Mouse (Mus musculus) E14TG2a.4 (cell line): ENCODE measurements at regions not wholly inside any gene's neighbourhood (a gene's known extent, or its start where the extent isn't known, plus 50 kb on each side); places are given as distances from the start of the nearest gene placed in this dataset.

ENCODE experiments used
- H3K27me3 ChIP-seq: 2 replicates; pipeline ENCODE4 v1.6.1; 2014; ENCODE audit warnings: low read length, control low read depth; ENCODE audit not compliant: insufficient read depth
- H3K36me3 ChIP-seq: 2 replicates; pipeline ENCODE4 v1.6.1; 2014; ENCODE audit warnings: low read length, control low read depth; ENCODE audit not compliant: insufficient read depth
- H3K4me1 ChIP-seq: replicated peaks from 2 replicates; pipeline ENCODE4 v1.6.1; 2014; ENCODE audit warnings: low read depth, low read length, control low read depth
- H3K4me3 ChIP-seq: replicated peaks from 2 replicates; pipeline ENCODE4 v1.5.1; 2014; ENCODE audit warnings: mild to moderate bottlenecking, low read length
- H3K9me3 ChIP-seq: 2 replicates; pipeline ENCODE4 v1.6.1; 2014; ENCODE audit warnings: low read length, control low read depth
- CTCF ChIP-seq: conservative IDR thresholded peaks from 2 replicates; pipeline ENCODE4 v1.5.1; 2014; ENCODE audit warnings: low read length
- NANOG ChIP-seq: IDR thresholded peaks from 2 replicates; pipeline ENCODE4 v1.6.1; 2014; ENCODE audit warnings: borderline replicate concordance, low read length, mixed read lengths
- POU5F1 ChIP-seq: IDR thresholded peaks from 2 replicates; pipeline ENCODE4 v1.6.1; 2014; ENCODE audit warnings: low read length, borderline replicate concordance

DNA sequence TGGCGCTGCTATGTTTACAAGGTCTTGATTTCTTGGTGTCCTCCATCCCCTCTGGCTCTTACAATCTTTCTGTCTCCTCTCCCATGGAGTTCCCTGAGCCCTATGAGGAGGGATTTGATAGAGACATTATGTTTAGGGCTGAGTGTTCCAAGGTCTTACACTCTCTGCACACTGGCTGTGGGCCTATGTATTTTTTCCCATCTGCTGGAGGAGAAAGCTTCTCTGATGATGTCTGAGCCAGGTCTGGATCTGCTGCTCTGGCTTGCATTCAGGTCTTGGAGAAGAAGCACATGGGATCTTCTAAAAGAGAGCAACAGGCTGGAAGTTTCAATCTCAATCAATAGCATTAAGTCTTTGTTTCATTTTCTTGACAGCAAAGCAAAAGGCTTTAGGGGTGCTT, 445.1 kb downstream of the Efna5 start:
- no peaks in the 10 kb centered on the region for H3K9me3 ChIP-seq
- no peaks in the 10 kb centered on the region for H3K4me1 ChIP-seq
- H3K36me3 ChIP-seq, result no peaks in the 10 kb centered on the region
- no peak for TF ChIP-seq NANOG
- no peak for TF ChIP-seq POU5F1
- no peak for TF ChIP-seq CTCF
- no peak overlapping the region for H3K4me3 ChIP-seq
- H3K27me3 ChIP-seq, result no peaks in the 10 kb centered on the region

DNA sequence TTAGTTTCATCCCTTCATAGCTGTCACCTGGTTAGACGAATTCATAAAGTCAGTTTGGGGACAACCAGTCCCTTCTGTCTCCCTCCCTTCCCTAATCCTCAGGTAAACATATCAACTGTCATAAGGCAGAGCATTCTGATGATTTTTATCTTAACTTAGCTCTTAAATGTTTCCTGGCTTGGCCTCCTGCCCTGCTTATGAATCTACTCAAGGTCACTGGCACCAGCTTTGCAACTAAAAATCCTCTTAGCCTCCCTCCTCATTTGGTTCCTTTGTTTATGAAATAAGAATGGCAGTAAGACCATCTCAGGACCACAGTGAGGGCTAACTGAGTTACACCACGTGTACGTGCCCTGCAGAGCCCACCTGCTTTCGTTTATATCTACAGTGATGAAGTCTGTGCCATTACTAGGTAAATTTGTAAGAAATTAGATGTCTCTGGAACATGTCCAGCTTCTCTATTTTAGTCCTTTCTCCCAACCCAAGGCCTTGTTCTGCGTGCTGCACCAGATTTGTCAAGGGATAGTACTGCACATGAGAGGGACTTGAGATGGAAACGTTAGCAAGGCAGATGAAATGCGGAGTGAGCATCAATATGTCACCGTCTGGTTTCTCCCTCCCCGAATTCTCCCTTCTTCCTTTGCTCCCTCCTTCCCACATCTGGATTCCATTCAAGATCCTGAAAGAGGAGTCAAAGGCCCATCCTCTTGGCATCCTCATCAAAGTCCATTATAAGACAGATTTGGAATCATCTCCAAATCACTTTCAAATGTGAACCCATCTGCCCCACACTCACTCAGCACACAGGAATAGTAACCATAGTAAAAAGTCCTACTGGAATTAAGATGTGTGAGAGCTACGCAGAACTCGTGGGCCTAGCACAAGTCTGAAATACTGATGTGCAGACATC, 457.4 kb downstream of the Efna5 start:
- Histone ChIP-seq H3K36me3 (no peaks in the 10 kb centered on the region), H3K9me3 (no peaks in the 10 kb centered on the region), H3K4me1 (no peaks in the 10 kb centered on the region), H3K27me3 (no peaks in the 10 kb centered on the region), H3K4me3 (no peak overlapping the region)
- TF ChIP-seq NANOG (no peak), POU5F1 (no peak), CTCF (no peak)

DNA sequence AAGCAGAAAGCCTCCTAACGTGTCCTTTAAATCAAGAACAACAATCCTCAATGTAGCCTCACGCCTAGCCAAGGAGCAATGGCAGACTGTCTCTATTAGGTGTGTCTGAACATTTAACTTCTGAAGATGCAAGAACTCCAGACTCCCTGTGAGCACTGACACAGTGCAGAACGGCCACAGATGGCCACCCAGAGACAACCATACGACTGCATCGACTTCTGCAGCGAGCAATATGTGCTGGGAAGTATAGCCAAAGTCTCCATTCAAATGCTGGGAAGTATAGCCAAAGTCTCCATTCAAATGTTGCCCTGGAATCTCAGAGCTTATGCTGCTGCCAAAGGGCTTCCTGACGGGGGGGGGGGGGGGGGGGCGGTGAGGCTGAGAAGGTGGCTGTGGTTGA, 463.5 kb downstream of the Efna5 start:
- Histone ChIP-seq H3K9me3 (no peaks in the 10 kb centered on the region), H3K4me3 (no peak overlapping the region), H3K27me3 (no peaks in the 10 kb centered on the region), H3K36me3 (no peaks in the 10 kb centered on the region), H3K4me1 (no peaks in the 10 kb centered on the region)
- no peak for TF ChIP-seq POU5F1
- TF ChIP-seq CTCF, result no peak
- no peak for TF ChIP-seq NANOG

DNA sequence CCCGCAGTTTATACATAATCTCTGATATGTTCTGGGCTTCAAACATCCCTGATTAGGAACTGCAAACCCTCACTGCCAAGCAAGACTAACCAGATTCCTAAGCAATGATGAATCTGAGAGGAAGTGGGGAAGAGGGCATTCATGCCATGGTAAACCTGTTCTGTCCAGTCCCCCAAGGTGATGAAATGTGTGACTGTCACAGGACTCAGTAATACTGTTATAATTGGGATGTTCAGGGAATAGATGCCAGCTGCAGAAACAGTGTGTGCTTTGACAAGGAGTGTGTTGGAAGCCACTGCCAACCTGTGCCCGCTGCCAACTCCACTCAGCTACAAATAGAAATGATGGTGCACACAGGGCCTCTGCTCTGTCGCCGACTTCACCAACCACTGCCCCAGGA, 466.0 kb downstream of the Efna5 start:
- Histone ChIP-seq H3K36me3 (no peaks in the 10 kb centered on the region), H3K9me3 (no peaks in the 10 kb centered on the region), H3K4me1 (no peaks in the 10 kb centered on the region), H3K27me3 (no peaks in the 10 kb centered on the region), H3K4me3 (no peak overlapping the region)
- no peak for TF ChIP-seq CTCF
- no peak for TF ChIP-seq NANOG
- TF ChIP-seq POU5F1, result no peak

DNA sequence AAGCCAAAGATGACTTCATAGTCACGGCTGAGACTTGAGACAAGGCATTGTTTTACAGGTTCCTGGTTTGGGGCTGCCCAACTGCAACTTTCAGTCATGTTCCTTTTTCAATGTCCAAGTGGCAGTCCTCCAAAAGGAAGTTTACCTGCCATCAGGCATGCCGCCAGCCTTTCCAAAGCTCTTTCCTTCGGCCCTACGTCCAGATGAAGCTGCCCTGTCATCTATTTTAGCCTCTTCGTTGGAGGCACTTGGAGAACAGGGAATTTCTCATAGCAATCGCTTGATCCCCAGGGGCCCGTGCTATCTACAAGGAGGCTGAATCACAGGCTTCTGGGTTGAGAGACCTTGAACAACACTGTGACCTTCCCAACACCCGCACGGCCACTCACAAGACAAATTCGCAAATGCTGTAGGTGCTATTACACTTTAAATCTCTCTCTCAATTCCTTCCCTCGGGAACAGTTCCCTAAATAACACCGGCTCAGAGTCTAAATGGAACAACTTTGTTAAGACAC, 468.4 kb downstream of the Efna5 start:
- Histone ChIP-seq H3K9me3 (no peaks in the 10 kb centered on the region), H3K4me1 (no peaks in the 10 kb centered on the region), H3K36me3 (no peaks in the 10 kb centered on the region), H3K27me3 (no peaks in the 10 kb centered on the region), H3K4me3 (no peak overlapping the region)
- TF ChIP-seq POU5F1 (no peak), NANOG (no peak), CTCF (no peak)

DNA sequence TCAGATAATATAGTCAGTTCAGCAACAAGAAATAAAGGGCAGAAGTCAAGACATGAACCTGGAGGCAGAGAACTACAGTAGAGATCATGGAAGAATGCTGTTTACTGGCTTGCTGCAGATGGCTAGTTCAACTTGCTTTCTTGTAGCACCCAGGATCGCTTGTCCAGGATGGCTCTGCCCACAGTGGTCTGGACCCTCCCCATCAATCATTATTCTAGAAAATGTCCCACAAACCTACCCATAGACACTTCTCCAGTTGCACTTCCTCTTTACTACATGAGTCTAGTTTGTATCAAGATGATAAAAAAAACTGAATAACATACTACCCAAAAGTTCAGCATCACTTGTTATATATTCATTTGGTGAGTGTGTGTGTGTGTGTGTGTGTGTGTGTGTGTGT, 477.4 kb downstream of the Efna5 start:
- no peak overlapping the region for H3K4me3 ChIP-seq

DNA sequence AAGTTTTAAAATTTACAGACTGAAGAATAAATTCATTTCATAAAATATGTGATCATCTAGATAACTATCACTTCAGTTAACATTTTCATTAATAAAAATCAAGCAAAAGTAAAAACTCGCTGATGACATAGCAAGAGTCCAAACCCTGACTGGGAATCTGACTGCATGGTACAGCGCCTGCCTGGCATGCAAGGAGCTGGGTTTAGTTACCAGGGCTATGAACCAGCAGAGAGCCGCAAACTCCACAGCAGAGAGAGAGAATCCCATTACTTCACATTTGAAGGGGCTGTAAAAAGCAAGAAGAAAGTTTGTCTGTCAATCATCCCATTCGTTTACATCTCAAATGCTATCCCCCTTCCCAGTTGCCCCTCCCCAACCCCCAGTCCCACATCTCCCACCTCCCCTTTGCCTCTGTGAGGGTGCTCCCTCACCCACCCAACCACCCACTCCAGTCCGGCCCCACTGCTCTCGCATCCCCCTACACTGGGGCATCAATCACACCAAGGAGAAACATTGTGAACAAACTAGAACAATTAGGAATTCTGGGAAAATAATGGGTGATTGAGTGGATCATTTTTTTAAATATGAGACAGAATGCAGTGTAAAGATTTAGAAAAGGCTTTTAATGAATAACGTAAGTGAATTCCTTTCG, 487.6 kb downstream of the Efna5 start:
- Histone ChIP-seq H3K4me3 (no peak overlapping the region), H3K9me3 (no peaks in the 10 kb centered on the region), H3K4me1 (no peaks in the 10 kb centered on the region), H3K27me3 (no peaks in the 10 kb centered on the region), H3K36me3 (no peaks in the 10 kb centered on the region)
- TF ChIP-seq CTCF (no peak), POU5F1 (no peak), NANOG (no peak)

More for the DNA sequence above, 477.4 kb downstream of the Efna5 start:
- Histone ChIP-seq H3K27me3 (no peaks in the 10 kb centered on the region), H3K4me1 (no peaks in the 10 kb centered on the region), H3K9me3 (peaks cover 4% of the 10 kb centered on the region; the same call in 1 of the 2 replicates), H3K36me3 (no peaks in the 10 kb centered on the region)
- TF ChIP-seq POU5F1, result no peak
- TF ChIP-seq CTCF, result no peak
- no peak for TF ChIP-seq NANOG

DNA sequence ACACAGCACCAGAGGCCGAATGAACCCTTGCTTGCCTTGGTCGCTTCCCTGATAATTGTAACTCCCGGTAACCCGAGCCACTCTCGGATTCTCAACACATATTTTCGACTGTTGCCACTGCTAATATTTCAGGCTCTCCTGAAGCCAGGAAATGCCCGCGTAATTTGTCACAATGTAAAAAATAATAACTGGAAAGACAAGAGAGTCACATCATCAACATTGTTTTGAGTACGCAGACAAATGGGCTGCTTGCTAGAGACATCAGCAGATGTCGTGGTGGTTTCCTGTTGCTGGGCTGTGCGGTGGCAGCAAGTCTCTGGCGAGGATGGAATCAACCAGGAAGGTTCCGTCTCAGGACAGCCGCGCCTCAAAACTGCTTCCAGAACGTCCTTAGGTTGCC, 497.1 kb downstream of the Efna5 start:
- Histone ChIP-seq H3K36me3 (no peaks in the 10 kb centered on the region), H3K4me3 (no peak overlapping the region), H3K4me1 (no peaks in the 10 kb centered on the region), H3K9me3 (peaks cover 20% of the 10 kb centered on the region), H3K27me3 (no peaks in the 10 kb centered on the region)
- TF ChIP-seq NANOG, result no peak
- TF ChIP-seq CTCF, result no peak
- no peak for TF ChIP-seq POU5F1
